Mouse (Mus musculus) CH12.LX (cell line): ENCODE results near the gene Sgsm2. TPM values are rescaled to one million over a fixed set of nuclear protein-coding genes. Genes with fewer than 3 reads are reported as not detected.

Experiments
- DNase-seq: peaks from one replicate; pipeline ENCODE4 v3.0.0-alpha.2; 2013; ENCODE audit errors: extremely low read depth
- H3K27ac ChIP-seq: 2 replicates; pipeline ENCODE4 v1.5.1; 2012; ENCODE audit warnings: low read depth, mild to moderate bottlenecking, control low read depth, moderate library complexity; ENCODE audit not compliant: insufficient read depth
- H3K27me3 ChIP-seq: replicated peaks from 2 replicates; pipeline ENCODE3; 2012; ENCODE audit warnings: inconsistent platforms
- H3K36me3 ChIP-seq, 2 experiments: replicated peaks in 1 of 2; 2 replicates each; pipeline versions ENCODE3 to v1.6.1; 2012; ENCODE audit warnings: inconsistent platforms in 1 of 2, low read length in 1 of 2, mild to moderate bottlenecking in 1 of 2, mixed read lengths in 1 of 2, moderate library complexity in 1 of 2; ENCODE audit not compliant: control insufficient read depth in 1 of 2, insufficient read depth in 1 of 2
- H3K4me1 ChIP-seq, 2 experiments: 2 replicates each; pipeline ENCODE4 v1.6.1; 2012; ENCODE audit warnings: inconsistent platforms in 1 of 2, moderate library complexity in 1 of 2; ENCODE audit not compliant: insufficient read depth in 2 of 2, control insufficient read depth in 1 of 2
- H3K4me2 ChIP-seq: 2 replicates; pipeline ENCODE4 v1.6.1; 2012; ENCODE audit warnings: low read depth, mild to moderate bottlenecking, control low read depth; ENCODE audit not compliant: poor library complexity, insufficient read depth, severe bottlenecking
- H3K4me3 ChIP-seq, 3 experiments: fragments of 150-350 bp in 1 of 3; sonication (generic) in 1 of 3; replicated peaks in 1 of 3; 2 replicates each; pipeline versions ENCODE3 to v1.5.1; 2011 to 2012; ENCODE audit warnings: low read depth in 2 of 3, low read length in 2 of 3, mild to moderate bottlenecking in 2 of 3, moderate library complexity in 2 of 3, control low read depth in 1 of 3, improper control_type of control experiment in 1 of 3, inconsistent platforms in 1 of 3, mixed read lengths in 1 of 3; ENCODE audit not compliant: poor library complexity in 1 of 3
- H3K79me2 ChIP-seq: replicated peaks from 2 replicates; pipeline ENCODE4 v1.6.1; 2012; ENCODE audit warnings: mild to moderate bottlenecking, moderate library complexity; ENCODE audit not compliant: control insufficient read depth, poor library complexity, insufficient read depth, severe bottlenecking; ENCODE audit errors: extremely low read depth
- H3K9ac ChIP-seq: 2 replicates; pipeline ENCODE4 v1.6.1; 2012; ENCODE audit warnings: low read depth, mild to moderate bottlenecking, control low read depth, moderate library complexity; ENCODE audit not compliant: insufficient read depth
- H3K9me3 ChIP-seq: replicated peaks from 2 replicates; pipeline ENCODE3; 2012; ENCODE audit warnings: low read length, inconsistent platforms, mixed read lengths
- BHLHE40 ChIP-seq: IDR thresholded peaks from 2 replicates; pipeline ENCODE4 v1.6.1; 2011; ENCODE audit warnings: mild to moderate bottlenecking, low read depth, low read length, improper control_type of control experiment
- CHD1 ChIP-seq: IDR thresholded peaks from 2 replicates; pipeline ENCODE4 v1.6.1; 2012; ENCODE audit warnings: low read depth, low read length, improper control_type of control experiment, inconsistent platforms
- CHD2 ChIP-seq: IDR thresholded peaks from 2 replicates; pipeline ENCODE4 v1.6.1; 2011; ENCODE audit warnings: low read length, improper control_type of control experiment
- CTCF ChIP-seq, 2 experiments: IDR thresholded peaks in 1 of 2; conservative IDR thresholded peaks in 1 of 2; 2 replicates each; pipeline ENCODE4 v1.5.1; 2011 to 2012; ENCODE audit warnings: low read depth in 2 of 2, low read length in 2 of 2, improper control_type of control experiment in 1 of 2, inconsistent platforms in 1 of 2, mild to moderate bottlenecking in 1 of 2, moderate library complexity in 1 of 2
- GABPA ChIP-seq: IDR thresholded peaks from 2 replicates; pipeline ENCODE4 v1.6.1; 2012; ENCODE audit warnings: low read depth, low read length, improper control_type of control experiment, inconsistent platforms; ENCODE audit not compliant: insufficient replicate concordance
- JUN ChIP-seq: IDR thresholded peaks from 2 replicates; pipeline ENCODE4 v1.6.1; 2011; ENCODE audit warnings: low read depth, mild to moderate bottlenecking, low read length, improper control_type of control experiment, moderate library complexity; ENCODE audit not compliant: insufficient read depth
- JUND ChIP-seq: conservative IDR thresholded peaks from 2 replicates; pipeline ENCODE4 v1.6.1; 2011; ENCODE audit warnings: low read depth, low read length, improper control_type of control experiment
- MAFK ChIP-seq: IDR thresholded peaks from 2 replicates; pipeline ENCODE4 v1.6.1; 2011; ENCODE audit warnings: low read length, improper control_type of control experiment; ENCODE audit not compliant: insufficient replicate concordance
- MEF2A ChIP-seq: IDR thresholded peaks from 2 replicates; pipeline ENCODE4 v1.6.1; 2014; ENCODE audit warnings: low read depth, mild to moderate bottlenecking, inconsistent platforms, low read length, improper control_type of control experiment, borderline replicate concordance
- MYC ChIP-seq: IDR thresholded peaks from 2 replicates; pipeline ENCODE4 v1.6.1; 2011; ENCODE audit warnings: low read depth, mild to moderate bottlenecking, improper control_type of control experiment, low read length
- NELFE ChIP-seq: IDR thresholded peaks from 2 replicates; pipeline ENCODE4 v1.6.1; 2011; ENCODE audit warnings: low read depth, low read length, improper control_type of control experiment
- POLR2A ChIP-seq: IDR thresholded peaks from 2 replicates; pipeline ENCODE4 v1.6.1; 2011; ENCODE audit warnings: low read depth, mild to moderate bottlenecking, improper control_type of control experiment, low read length
- RAD21 ChIP-seq: IDR thresholded peaks from 2 replicates; pipeline ENCODE4 v1.6.1; 2011; ENCODE audit warnings: low read depth, mild to moderate bottlenecking, low read length, improper control_type of control experiment, moderate library complexity
- SMC3 ChIP-seq: IDR thresholded peaks from 2 replicates; pipeline ENCODE4 v1.6.1; 2011; ENCODE audit warnings: low read depth, low read length, improper control_type of control experiment
- TBP ChIP-seq: conservative IDR thresholded peaks from 2 replicates; pipeline ENCODE4 v1.6.1; 2011; ENCODE audit warnings: low read depth, low read length, improper control_type of control experiment
- TCF12 ChIP-seq: IDR thresholded peaks from 2 replicates; pipeline ENCODE4 v1.6.1; 2014; ENCODE audit warnings: low read depth, mild to moderate bottlenecking, inconsistent platforms, low read length, improper control_type of control experiment
- UBTF ChIP-seq: IDR thresholded peaks from 2 replicates; pipeline ENCODE4 v1.6.1; 2012; ENCODE audit warnings: low read depth, mild to moderate bottlenecking, inconsistent platforms, low read length, improper control_type of control experiment, moderate library complexity
- USF2 ChIP-seq: conservative IDR thresholded peaks from 2 replicates; pipeline ENCODE4 v1.6.1; 2011; ENCODE audit warnings: low read depth, low read length, improper control_type of control experiment
- ZC3H11A ChIP-seq: IDR thresholded peaks from 2 replicates; pipeline ENCODE4 v1.6.1; 2012; ENCODE audit warnings: low read depth, mild to moderate bottlenecking, inconsistent platforms, low read length, improper control_type of control experiment
- dilution Hi-C: fragments of 300-500 bp; cut with MboI; formaldehyde crosslinking; loops from 2 replicates; pipeline ENCODE4 v1.14.3; 2020; ENCODE audit warnings: low sequenced_read_pairs; ENCODE audit not compliant: extremely low pct_unique_long_range_greater_than_20kb, extremely low pct_ligation_motif_present
- in situ Hi-C: fragments of 300-500 bp; cut with MboI; formaldehyde crosslinking; loops from 3 replicates; pipeline ENCODE4 v1.14.3; 2019; ENCODE audit warnings: low sequenced_read_pairs, low pct_ligation_motif_present, low pct_unique_long_range_greater_than_20kb, mixed read lengths
- polyA plus RNA-seq: library from polyadenylated mRNA; unstranded; fragments of >175 nt; gene quantifications from 2 replicates; pipeline ENCODE4 v1.2.1, GENCODE M21; 2012; ENCODE audit warnings: low read depth; ENCODE audit not compliant: insufficient read length
- total RNA-seq, 2 experiments: library from RNA; depleted of rRNA; stranded (reverse); fragments of 300-350 nt in 1 of 2; fragments of >200 nt in 1 of 2; gene quantifications; 2 replicates each; pipeline ENCODE4 v1.2.3; 2012 to 2014

Sgsm2 gene
- total and polyA plus RNA-seq, 3 experiments = 0.75 to 3.8 (median 3.1) TPM

- TF ChIP-seq BHLHE40 (no peak), MYC (no peak), MAFK (no peak)
- H3K27me3 ChIP-seq = no peaks in the 10 kb centered on the region
- H3K4me2 ChIP-seq = no peak overlapping the region
- H3K9ac ChIP-seq = no peak overlapping the region
- no peak overlapping the region for H3K27ac ChIP-seq
- dilution Hi-C loops (no loop called here), in situ Hi-C loops (no loop called here)
- H3K9me3 ChIP-seq = no peaks in the 10 kb centered on the region
- peaks cover 0 to 27% of the 10 kb centered on the region in 2 experiments for H3K36me3 ChIP-seq
- DNase-seq = no peak
- H3K4me3 ChIP-seq = no peak overlapping the region
- no peaks in the 10 kb centered on the region for H3K79me2 ChIP-seq
- H3K4me1 ChIP-seq = no peaks in the 10 kb centered on the region
Measured at GRCm38 (mm10) chr11:74864421-74864820, 32.4 kb downstream of the Sgsm2 start.

GRCm38 (mm10) chr11:74863471-74863870 lies 33.4 kb downstream of the Sgsm2 start:
- H3K27me3 ChIP-seq = no peaks in the 10 kb centered on the region
- TF ChIP-seq CTCF (conservative IDR thresholded peaks at IDR 0.05 in 1 of 2, IDR thresholded peaks at IDR 0.05 in 1 of 2; ENCODE audit: low read depth in 2 of 2, low read length in 2 of 2) (peak in 1 of 2 experiments; percentile 68; a peak in 2 of 4 replicates), GABPA (no peak), SMC3 (peak; percentile 49), CHD1 (no peak), ZC3H11A (no peak), NELFE (no peak), MYC (no peak), RAD21 (peak; percentile 61), POLR2A (no peak)
- H3K9ac ChIP-seq = no peak overlapping the region
- in situ Hi-C loops (no loop called here), dilution Hi-C loops (no loop called here)
- H3K79me2 ChIP-seq = no peaks in the 10 kb centered on the region
- peaks cover 0 to 7% of the 10 kb centered on the region in 2 experiments; a peak in 2 of 4 replicates for H3K4me1 ChIP-seq
- no peak overlapping the region for H3K27ac ChIP-seq
- no peaks in the 10 kb centered on the region for H3K9me3 ChIP-seq
- DNase-seq = no peak
- no peak overlapping the region for H3K4me3 ChIP-seq
- no peak overlapping the region for H3K4me2 ChIP-seq
- peaks cover 0 to 27% of the 10 kb centered on the region in 2 experiments for H3K36me3 ChIP-seq

GRCm38 (mm10) chr11:74862129-74862528 lies 34.7 kb downstream of the Sgsm2 start:
- H3K4me2 ChIP-seq = no peak overlapping the region
- no peak overlapping the region for H3K27ac ChIP-seq
- H3K9ac ChIP-seq = no peak overlapping the region
- TF ChIP-seq NELFE (no peak), JUND (no peak), USF2 (no peak), BHLHE40 (no peak), JUN (no peak), TCF12 (no peak), SMC3 (no peak), MYC (no peak), UBTF (no peak), MEF2A (no peak), CHD1 (no peak), MAFK (no peak), CHD2 (no peak), TBP (no peak)
- H3K9me3 ChIP-seq = no peaks in the 10 kb centered on the region
- H3K36me3 ChIP-seq = peaks cover 0 to 22% of the 10 kb centered on the region in 2 experiments
- no peaks in the 10 kb centered on the region for H3K27me3 ChIP-seq
- DNase-seq = no peak
- H3K4me3 ChIP-seq = no peak overlapping the region
- H3K79me2 ChIP-seq = no peaks in the 10 kb centered on the region
- dilution Hi-C loops = no loop called here
- in situ Hi-C loops = no loop called here
- peaks cover 0 to 14% of the 10 kb centered on the region in 2 experiments; a peak in 2 of 4 replicates for H3K4me1 ChIP-seq
